Mouse (Mus musculus) inflammation-experienced regulatory T-cells, adult 16 weeks (primary cell): Measurements from ENCODE around the gene Slc6a4. TPM values are rescaled to one million over a fixed set of nuclear protein-coding genes. Genes with fewer than 3 reads are reported as not detected.

Experiments
- polyA plus RNA-seq: library from polyadenylated mRNA; unstranded; fragments of 100-300 nt; shearing (Covaris generic); gene quantifications from one replicate; pipeline ENCODE4 v1.2.1, GENCODE M21; 2017

Gene Slc6a4
- polyA plus RNA-seq: not detected

GRCm38 (mm10) chr11:76997916-76998704 is at the start of gene Slc6a4:
Gene Slc6a4 (plus strand): TSS chr11:76998603.

DNA sequence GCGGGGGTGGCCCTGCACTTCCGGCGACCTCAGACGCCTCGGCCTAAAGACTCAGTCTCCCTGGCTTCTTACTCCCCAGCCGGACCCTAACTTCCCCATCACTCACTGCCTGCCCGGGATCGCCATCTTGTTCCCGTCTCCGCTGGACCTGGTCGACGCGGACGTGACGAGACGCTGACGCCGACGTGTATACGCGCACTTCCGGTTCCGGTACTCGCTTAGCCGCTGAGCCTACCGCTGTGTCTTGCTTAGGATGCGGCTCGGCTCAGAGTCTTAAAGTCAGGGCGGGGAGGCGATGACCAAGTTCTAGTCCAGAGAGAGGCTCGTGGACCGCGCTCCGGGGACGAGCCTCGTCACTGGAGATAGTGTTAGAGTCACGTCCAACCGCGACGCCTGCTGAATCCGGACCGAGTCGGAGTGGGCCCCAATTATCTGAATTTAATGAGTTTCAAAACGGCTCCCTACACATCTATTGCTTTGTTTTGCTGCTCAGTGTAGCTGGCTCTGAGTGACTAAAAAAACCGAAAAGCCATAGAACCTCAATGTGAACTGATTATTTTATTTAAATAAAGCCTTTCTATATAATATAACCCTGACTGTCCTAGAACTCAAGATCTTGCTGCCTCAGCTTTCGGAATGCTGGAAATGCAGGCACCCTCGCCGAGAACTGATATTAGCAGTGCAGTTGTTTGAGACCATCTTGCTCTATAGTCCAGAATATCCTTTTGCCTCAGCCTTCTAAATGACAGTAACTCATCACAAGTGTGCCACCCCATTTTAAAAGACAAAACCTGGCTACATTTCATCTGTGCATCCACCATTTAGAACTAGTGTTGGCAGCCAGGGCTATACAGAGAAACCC is 80.1 kb downstream of the Slc6a4 start, which contains the start of gene Nsrp1:
Gene Nsrp1, minus strand, starts transcription at position 163 of the 862 bp plus-strand sequence.

Other genes starting within 250 kb of the Slc6a4 start
- gene Gosr1, start 235.0 kb upstream of the Slc6a4 start, polyA plus RNA-seq: 81.4 TPM
- 1.0 TPM for gene Cpd, start 151.6 kb upstream of the Slc6a4 start, polyA plus RNA-seq
- gene Tmigd1, start 96.4 kb upstream of the Slc6a4 start, polyA plus RNA-seq: 0.88 TPM
- 96.8 TPM for gene Blmh, start 73.8 kb upstream of the Slc6a4 start, polyA plus RNA-seq
- gene Nsrp1, start 79.8 kb downstream of the Slc6a4 start, polyA plus RNA-seq: 46.9 TPM
- gene Efcab5, start 190.4 kb downstream of the Slc6a4 start, polyA plus RNA-seq: 0.10 TPM
- gene Ssh2, start 217.7 kb downstream of the Slc6a4 start, polyA plus RNA-seq: 167 TPM